Mouse (Mus musculus): ENCODE data around the gene Olfr548-ps1. TPM values are rescaled to one million over a fixed set of nuclear protein-coding genes. Genes with fewer than 3 reads are reported as not detected.

Olfr548-ps1 gene
- total RNA-seq (2023) = not detected in 2 replicates

DNA sequence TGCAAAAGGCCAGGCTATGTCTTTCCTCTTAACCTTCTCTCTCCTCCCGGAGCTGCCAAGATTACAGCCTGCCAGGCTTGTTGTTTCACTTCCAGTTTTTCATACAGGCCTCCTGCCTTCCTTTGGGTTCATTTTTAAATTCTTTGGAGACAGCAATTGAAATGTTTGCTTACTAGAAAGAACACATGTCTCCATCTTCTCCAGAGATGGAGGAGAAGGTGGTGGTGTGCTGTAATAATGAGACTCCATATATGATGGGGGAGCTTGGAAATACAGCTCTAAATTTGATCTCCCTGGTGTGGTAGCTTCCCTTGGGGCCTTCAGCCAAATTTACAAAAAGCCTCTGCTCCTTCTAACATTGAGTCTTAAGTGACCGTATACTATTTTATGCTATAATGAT, at the start of gene Olfr548-ps1:
TSS of gene Olfr548-ps1 (plus strand) at position 301 of the 400 bp plus-strand sequence.

DNA sequence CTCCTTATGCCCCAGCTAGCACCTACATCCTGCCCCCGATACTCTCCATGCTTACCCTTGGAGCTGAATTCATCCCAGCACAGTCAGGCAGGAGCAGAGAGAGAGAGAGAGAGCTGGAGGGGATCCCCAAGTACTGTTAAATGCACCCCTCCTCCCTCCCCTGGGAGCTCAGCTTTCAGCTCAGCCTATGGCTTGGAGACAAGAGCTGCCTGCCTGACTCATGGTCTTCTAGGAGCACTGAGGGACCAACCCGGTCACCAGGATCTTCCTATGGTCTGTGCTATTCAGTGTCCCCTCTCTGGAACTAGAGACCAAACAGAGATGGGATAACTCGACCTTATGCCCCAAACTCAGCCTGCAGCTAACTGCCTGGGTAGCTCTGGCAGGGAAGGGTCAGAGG, 41.2 kb upstream of the Olfr548-ps1 start, which contains the start of gene Olfr545:
TSS of gene Olfr545 (minus strand) at position 101 of the 400 bp plus-strand sequence.

DNA sequence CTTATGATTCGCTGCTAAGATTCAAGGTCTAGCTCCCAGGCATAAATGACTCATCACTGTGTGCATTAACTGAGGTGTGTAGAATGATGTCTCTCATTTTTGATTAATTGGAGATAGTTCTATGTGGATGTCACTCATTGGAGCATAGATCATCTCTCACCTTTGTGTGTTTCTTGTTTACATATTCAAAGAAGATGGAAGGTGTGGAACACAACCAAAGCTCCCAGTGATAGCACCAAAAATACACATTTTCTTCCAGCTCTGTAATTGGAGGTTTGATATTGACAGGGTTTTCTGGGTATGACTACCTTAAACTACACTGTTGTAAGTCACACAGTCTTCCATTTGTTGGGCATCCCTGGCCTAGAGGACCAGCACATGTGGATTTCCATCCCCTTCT, 6.2 kb upstream of the Olfr548-ps1 start, which contains the start of gene Olfr547:
TSS of gene Olfr547 (plus strand) at position 301 of the 400 bp plus-strand sequence.

DNA sequence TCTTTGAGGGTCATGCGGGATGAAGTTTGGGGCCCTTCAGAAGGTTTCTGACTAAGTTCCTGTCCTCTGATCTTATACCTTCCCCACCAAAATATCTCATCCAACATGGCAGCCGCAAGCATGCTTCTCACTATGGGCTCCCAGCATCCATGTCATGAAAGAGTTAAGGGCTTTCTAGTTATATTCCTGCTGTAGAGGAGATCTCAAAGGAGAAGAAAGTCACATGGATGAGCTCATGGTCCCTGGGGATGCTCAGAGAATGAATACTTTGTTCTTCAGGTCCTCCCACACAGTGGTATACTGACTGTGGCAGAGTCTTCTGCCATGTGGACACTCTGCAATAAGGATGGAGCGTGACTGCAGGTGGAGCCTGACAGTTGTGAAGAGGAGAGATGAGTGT, 8.9 kb downstream of the Olfr548-ps1 start, which contains the start of gene Olfr549:
TSS of gene Olfr549 (plus strand) at position 301 of the 400 bp plus-strand sequence.

DNA sequence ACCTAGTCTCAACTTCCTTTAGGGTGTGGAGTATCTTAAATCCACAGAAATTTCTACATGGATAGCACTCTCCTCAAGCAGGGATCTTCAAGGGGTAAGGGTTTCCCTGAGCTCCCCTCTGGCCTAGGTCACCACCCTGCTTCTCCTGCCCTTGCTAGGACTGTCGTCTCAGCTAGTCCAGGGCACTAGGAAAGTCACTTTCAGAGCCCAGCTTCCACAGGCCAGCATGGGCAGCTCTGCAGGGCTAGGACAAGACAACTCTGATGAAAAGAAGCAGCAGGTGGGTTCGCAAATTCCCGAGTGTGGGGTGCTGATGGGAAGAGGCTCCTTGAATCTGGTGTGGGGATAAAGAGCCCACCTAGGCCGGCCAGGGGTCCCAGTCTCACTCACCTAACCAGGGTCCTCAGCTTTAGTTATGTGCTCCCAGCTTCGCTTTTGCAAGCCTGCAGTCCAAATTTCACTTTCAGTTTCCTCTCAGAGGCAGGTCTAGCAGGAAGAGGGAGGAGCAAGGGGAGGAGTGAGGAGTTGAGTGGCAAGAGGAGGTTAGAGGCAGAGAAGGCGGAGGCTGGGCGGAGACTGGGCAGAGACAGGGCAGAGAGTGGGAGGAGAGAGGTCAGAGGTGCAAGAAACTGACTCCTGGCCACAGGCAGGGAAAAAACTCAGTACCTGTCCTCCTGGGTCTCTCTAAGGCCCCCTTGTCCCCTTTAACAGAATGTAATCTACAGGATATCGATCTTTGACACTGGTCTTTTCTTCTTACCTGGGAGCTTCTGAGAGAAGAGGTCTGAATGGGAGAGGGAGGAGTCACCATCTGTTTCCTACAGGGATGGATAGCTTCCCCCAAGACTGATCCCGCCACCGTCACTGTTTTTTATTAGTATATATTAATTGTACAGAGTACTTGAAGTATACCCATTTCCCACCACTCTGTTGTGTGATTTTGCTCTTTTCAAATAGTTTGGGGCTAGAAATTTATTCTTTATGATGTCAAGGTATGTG, 24.6 kb downstream of the Olfr548-ps1 start, which contains the start of gene Trim21:
TSS of gene Trim21 (minus strand) at position 488 of the 999 bp plus-strand sequence.

DNA sequence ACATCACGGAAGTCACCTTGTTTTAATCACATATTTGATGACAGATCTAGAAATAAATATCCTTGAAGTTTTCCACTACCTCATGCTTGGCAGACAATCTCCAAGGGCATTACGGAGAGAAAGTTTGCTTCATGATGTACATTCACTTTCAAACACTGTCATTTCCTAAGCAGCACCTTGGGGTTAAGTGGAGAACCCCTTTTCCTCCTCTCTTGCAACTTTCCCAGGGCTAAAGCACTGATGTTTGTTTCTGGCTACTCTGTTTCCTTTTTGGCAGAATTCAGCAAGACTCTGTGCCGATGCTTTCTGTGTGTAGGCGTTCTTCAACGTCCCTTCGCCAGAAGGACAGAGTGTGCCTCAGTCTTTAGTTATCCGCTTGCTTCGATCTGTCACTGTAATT, 30.4 kb downstream of the Olfr548-ps1 start, which contains the start of gene Olfr550:
TSS of gene Olfr550 (plus strand) at position 301 of the 400 bp plus-strand sequence.

DNA sequence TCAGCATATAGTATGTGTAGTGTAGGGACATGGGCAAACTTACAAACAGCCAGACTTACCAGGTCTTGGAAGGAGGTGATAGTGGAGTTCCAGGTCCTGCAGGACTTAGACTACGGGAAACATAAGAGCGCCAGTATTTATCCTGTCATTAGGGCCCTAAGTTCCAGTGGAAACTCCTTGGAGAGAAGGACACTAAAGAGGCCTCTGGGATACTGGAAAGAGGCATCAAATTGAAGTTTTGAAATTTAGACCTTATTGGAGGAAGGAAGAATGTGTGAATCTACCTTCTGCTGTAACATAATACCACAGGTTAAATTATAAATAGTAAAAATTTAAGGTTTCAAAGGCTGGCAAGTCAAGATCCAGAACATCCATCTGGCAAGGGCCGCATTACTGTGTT, 51.1 kb downstream of the Olfr548-ps1 start, which contains the start of gene Olfr551:
TSS of gene Olfr551 (minus strand) at position 101 of the 400 bp plus-strand sequence.

Other genes with a start within 250 kb of the Olfr548-ps1 start
- 66.2 and 90.8 TPM in 2 replicates for gene Rrm1, start 99.2 kb upstream of the Olfr548-ps1 start, total RNA-seq (2023)
- gene Olfr543, start 59.2 kb upstream of the Olfr548-ps1 start, total RNA-seq (2023) = not detected in 2 replicates
- not detected in 2 replicates for gene Olfr544, start 52.6 kb upstream of the Olfr548-ps1 start, total RNA-seq (2023)
- gene Olfr545, start 41.3 kb upstream of the Olfr548-ps1 start, total RNA-seq (2023) = not detected in 2 replicates
- gene Olfr547, start 6.1 kb upstream of the Olfr548-ps1 start, total RNA-seq (2023) = not detected in 2 replicates
- not detected in 2 replicates for gene Olfr549, start 9.0 kb downstream of the Olfr548-ps1 start, total RNA-seq (2023)
- gene Trim21, start 24.6 kb downstream of the Olfr548-ps1 start, total RNA-seq (2023) = 15.1 and 20.6 TPM in 2 replicates
- not detected in 2 replicates for gene Olfr550, start 30.5 kb downstream of the Olfr548-ps1 start, total RNA-seq (2023)
- not detected in 2 replicates for gene Olfr551, start 51.0 kb downstream of the Olfr548-ps1 start, total RNA-seq (2023)
- gene Olfr552, start 56.9 kb downstream of the Olfr548-ps1 start, total RNA-seq (2023) = 0.19 TPM in 1 of 2 replicates, not detected in the other
- not detected in 2 replicates for gene Olfr553, start 77.3 kb downstream of the Olfr548-ps1 start, total RNA-seq (2023)
- gene Olfr554, start 97.5 kb downstream of the Olfr548-ps1 start, total RNA-seq (2023) = not detected in 2 replicates
- gene Olfr555, start 117.9 kb downstream of the Olfr548-ps1 start, total RNA-seq (2023) = not detected in 2 replicates
- gene Olfr556, start 124.0 kb downstream of the Olfr548-ps1 start, total RNA-seq (2023) = not detected in 2 replicates
- gene Trim68, start 146.4 kb downstream of the Olfr548-ps1 start, total RNA-seq (2023) = 2.0 and 2.8 TPM in 2 replicates
- not detected in 2 replicates for gene Olfr557, start 155.0 kb downstream of the Olfr548-ps1 start, total RNA-seq (2023)
- gene Olfr558, start 161.3 kb downstream of the Olfr548-ps1 start, total RNA-seq (2023) = not detected in 2 replicates
- not detected in 2 replicates for gene Olfr33, start 178.2 kb downstream of the Olfr548-ps1 start, total RNA-seq (2023)
- gene Olfr559, start 186.6 kb downstream of the Olfr548-ps1 start, total RNA-seq (2023) = not detected in 2 replicates
- gene Olfr560, start 218.5 kb downstream of the Olfr548-ps1 start, total RNA-seq (2023) = not detected in 2 replicates
- gene Olfr78, start 218.6 kb downstream of the Olfr548-ps1 start, total RNA-seq (2023) = not detected in 2 replicates
- gene Olfr561, start 230.3 kb downstream of the Olfr548-ps1 start, total RNA-seq (2023) = not detected in 2 replicates

Measured in neutrophil, adult 65 days (primary cell).